Mouse (Mus musculus) gastrocnemius, postnatal 36 days (tissue): ENCODE data around the gene Tsr1. TPM values are rescaled to one million over a fixed set of nuclear protein-coding genes. Genes with fewer than 3 reads are reported as not detected.

ENCODE experiments used
- DNase-seq, 2 experiments: peaks; one replicate each; pipeline ENCODE4 v3.0.0; 2022
- intact Hi-C: fragments of 180-260 bp; cut with DNase I; formaldehyde crosslinking; loops from one replicate; pipeline ENCODE4 v1.15.1; 2025
- total RNA-seq, 2 experiments: library from RNA; stranded (reverse); gene quantifications; 2 replicates each; pipeline ENCODE4 v1.2.3; 2021

Gene Tsr1
- total RNA-seq, 2 experiments from 2014 or later: 16.8 to 25.2 TPM

- peak; percentile 52 to 54 for DNase-seq
- intact Hi-C loops: no loop called here
Observed at GRCm38 (mm10) chr11:74895980-74896900, 1.6 kb upstream of the Tsr1 start.

GRCm38 (mm10) chr11:74896901-74897677 lies 782 bp upstream of the Tsr1 start, which contains the start of gene Sgsm2:
Gene Sgsm2 (minus strand): TSS chr11:74897060.
- DNase-seq: peak; percentile 48 to 53
- intact Hi-C loops: no loop called here

- no peak for DNase-seq
- intact Hi-C loops: no loop called here
Observed at GRCm38 (mm10) chr11:74898517-74898827, 601 bp downstream of the Tsr1 start.

DNA sequence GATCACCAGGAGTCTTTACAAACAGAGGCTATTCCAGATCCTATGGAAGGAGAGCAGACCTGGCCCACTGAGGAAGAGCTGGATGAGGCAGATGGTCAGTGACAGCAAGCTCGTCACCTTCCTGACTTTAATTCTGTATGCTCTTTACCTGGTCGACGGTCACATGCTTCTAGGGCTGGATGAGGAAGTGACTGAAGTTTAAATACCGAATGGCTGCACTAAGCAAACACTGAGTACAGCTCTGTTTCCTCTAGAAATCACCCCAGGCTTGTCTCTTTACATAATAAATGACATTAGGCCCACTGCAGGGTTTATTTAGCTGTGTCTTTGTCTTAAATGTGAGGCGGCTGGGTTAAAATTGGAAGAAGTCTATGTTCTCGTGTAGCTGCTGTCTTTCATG lies 3.7 kb downstream of the Tsr1 start:
- DNase-seq: no peak
- intact Hi-C loops: no loop called here

DNA sequence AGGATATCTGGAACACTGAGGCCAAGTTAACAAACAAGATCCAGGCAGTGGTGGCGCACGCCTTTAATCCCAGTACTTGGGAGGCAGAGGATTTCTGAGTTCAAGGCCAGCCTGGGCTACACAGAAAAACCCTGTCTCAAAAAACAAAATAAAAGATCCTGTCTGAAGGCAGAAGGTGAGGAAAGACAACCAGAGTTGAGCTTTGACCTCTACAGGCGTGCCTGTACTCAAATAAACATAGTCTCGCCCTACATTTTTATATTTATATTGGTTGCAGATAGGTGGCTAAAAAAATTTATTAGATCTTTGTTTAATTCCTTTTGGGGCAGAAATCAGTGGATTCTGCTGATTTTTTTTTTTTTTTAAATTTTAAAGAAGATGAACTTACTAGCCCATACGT lies 4.5 kb downstream of the Tsr1 start:
- no peak for DNase-seq
- intact Hi-C loops: no loop called here

- intact Hi-C loops: no loop called here
- no peak for DNase-seq
Observed at GRCm38 (mm10) chr11:74907850-74908249, 10.0 kb downstream of the Tsr1 start.

GRCm38 (mm10) chr11:74908618-74909399 lies 10.9 kb downstream of the Tsr1 start:
- intact Hi-C loops: no loop called here
- DNase-seq: no peak

DNA sequence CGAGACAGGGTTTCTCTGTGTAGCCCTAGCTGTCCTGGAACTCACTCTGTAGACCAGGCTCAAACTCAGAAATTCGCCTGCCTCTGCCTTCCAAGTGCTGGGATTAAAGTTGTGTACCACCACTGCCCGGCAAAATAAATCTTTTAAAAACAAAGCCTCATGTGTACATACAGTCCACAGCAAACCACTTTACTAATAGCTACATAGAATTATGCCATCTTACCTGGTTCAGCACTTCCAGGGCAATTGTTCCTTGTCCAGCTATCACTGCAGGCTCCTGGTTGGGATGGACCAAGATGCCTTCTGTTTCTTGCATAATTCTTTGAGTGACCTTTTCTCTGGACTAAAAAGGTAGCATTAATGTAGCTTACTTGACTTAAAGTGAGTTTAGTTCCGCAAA lies 12.1 kb downstream of the Tsr1 start:
- intact Hi-C loops: no loop called here

DNA sequence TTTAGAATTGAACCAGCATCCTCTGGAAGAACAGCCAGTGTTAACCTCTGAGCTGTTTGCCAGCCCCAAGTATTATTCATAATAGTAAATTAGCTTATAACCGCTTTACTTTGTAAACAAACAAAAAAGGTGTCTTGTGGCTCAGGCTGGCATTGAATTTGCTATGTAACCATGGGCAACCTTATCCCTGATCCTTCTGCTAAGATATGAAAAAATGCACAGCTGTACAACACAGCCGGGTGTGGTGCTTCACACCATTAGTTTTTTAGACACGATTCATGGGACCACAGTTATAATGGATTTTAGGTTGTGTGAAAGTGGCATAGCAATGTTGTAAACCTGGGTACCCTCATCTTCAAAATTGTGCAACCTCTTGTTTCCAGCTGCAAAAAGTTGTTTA lies 14.6 kb downstream of the Tsr1 start:
- DNase-seq: no peak
- intact Hi-C loops: no loop called here

More for the DNA sequence above, 12.1 kb downstream of the Tsr1 start:
- DNase-seq: no peak

DNA sequence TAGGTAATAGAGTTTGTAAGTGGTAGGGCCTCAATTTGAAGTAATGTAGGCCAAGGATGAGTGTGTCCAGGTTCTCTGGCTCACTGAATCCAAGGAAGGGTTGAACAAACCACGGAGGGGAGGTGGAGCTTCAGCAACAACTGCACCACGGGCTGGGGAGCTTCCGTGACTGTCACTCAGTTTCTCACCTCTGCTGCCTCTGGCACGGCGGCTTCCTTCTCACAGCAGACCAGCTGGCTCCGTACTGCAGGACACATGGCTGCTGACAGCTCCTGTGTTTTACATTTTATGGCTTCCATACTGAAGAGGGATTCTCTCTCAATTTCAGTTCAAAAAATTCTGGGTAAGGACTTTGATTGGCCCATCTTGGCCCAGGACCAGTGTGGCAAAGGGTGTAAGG lies 21.4 kb downstream of the Tsr1 start:
- intact Hi-C loops: no loop called here
- DNase-seq: no peak

- intact Hi-C loops: no loop called here
- DNase-seq: peak in 1 of 2 experiments; percentile 34
Observed at GRCm38 (mm10) chr11:74924149-74924548, 26.3 kb downstream of the Tsr1 start.

DNA sequence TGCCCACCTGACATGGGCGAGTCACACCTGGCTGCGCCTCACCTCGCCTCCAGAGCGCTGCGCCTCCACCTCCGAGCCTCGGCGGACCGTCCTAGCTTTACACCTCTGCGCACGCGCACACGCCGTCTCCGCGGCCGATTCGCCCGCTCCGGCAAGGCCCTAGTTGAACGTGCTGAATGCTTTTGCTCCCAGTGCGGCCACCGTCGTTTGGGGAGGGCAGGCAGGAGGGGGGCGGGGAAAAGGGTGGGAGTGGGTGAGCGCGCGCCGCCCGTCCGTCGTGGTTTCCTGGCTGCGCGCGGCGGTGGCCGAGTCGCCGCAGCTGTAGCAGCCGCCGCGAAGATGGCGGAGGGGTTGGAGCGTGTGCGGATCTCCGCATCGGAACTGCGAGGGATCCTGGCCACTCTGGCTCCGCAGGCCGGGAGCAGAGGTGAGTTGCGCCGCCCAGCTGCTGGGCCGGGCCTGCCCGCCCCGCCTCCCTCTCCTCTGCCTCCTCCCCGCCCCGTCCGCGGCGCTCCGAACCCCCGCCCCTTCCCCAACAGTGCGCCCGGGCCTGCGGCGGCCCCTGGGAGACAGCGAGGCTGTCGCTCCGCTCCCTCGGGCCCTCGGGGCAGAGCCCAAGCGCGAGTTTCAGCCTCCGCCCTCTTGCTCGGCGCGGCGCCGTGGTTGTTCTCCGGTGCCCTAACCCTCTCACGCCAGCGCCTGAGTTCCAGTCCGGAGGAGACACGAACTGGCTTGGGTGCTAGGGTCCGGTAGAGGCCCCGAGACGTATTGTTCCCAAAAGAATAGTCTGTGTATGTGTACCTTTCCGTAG lies 27.9 kb downstream of the Tsr1 start, which contains the start of the genes Smg6 and Srr:
Gene Smg6, plus strand, starts transcription at position 247 of the 811 bp plus-strand sequence.
Gene Srr, minus strand, starts transcription at position 372 of the 811 bp plus-strand sequence.
- intact Hi-C loops: no loop called here

GRCm38 (mm10) chr11:74926388-74927005 lies 28.6 kb downstream of the Tsr1 start:
- intact Hi-C loops: no loop called here
- DNase-seq: no peak

More for the DNA sequence above, 27.9 kb downstream of the Tsr1 start, which contains the start of the genes Smg6 and Srr:
- peak; percentile 88 to 91 for DNase-seq

DNA sequence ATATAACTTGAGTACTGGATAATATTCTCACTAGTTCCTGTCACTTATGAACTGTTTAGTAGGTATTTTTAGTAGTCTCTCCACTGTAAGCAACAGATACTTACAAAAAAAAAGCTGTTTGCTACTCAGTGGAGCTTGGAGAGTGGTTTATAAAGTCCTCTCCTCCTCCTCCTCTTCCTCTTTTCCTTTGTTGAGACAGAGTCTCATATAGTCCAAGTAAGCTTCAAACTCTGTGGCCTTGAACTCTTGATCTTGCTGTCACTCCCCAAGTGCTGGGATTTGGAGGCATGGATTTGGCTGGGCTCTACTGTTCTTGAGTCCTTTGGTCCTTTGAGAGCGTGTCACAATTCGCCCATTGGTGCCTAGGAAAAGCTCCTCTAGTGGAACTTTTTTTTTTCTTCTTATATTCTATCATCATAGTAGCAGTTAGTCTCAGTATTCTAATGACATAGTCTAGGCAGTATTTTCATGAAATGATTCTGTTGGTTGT lies 29.4 kb downstream of the Tsr1 start:
- intact Hi-C loops: no loop called here
- no peak for DNase-seq

- no peak for DNase-seq
- intact Hi-C loops: no loop called here
Observed at GRCm38 (mm10) chr11:74929111-74929510, 31.2 kb downstream of the Tsr1 start.

GRCm38 (mm10) chr11:74930391-74930790 lies 32.5 kb downstream of the Tsr1 start:
- intact Hi-C loops: no loop called here
- no peak for DNase-seq

- no peak for DNase-seq
- intact Hi-C loops: loop anchor here (5.0 kb wide), 1 partner anchor 346 kb away; no protein-coding TSS in a partner anchor
Observed at GRCm38 (mm10) chr11:74946348-74946747, 48.5 kb downstream of the Tsr1 start.

- intact Hi-C loops: no loop called here
- no peak for DNase-seq
Observed at GRCm38 (mm10) chr11:74954901-74955300, 57.0 kb downstream of the Tsr1 start.

DNA sequence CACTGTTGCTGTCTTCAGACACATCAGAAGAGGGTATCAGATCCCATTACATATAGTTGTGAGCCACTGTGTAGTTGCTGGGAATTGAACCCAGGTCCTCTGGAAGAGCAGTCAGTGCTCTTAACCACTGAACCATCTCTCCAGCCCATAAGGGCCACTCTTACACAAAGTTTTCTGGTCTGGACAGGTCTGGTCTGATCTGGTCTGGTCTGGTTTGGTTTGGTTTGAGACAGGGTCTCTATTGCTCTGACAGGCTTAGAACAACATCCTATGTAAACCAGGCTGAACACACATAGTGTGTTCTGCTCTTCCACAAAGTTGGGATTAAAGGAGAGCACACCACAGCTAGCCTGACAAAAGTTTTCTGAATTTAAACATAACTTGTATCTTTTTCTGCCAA lies 58.1 kb downstream of the Tsr1 start:
- intact Hi-C loops: no loop called here
- no peak for DNase-seq
